Mouse (Mus musculus) lung, embryonic 16.5 days (tissue): ENCODE results near the gene Ptges3l. TPM values are rescaled to one million over a fixed set of nuclear protein-coding genes. Genes with fewer than 3 reads are reported as not detected.

Experiments used
- ATAC-seq: fragments of 200-750 bp; cut with Nextera tagmentation; 2 replicates; pipeline ENCODE4 v1.8.0; 2017; ENCODE audit warnings: low read depth, mild to moderate bottlenecking, moderate library complexity
- H3K27ac ChIP-seq: fragments of 300-500 bp; sonication (generic); 2 replicates; pipeline ENCODE4 v1.5.1; 2014; ENCODE audit warnings: mild to moderate bottlenecking, control low read depth, low read length
- H3K27me3 ChIP-seq: fragments of 300-500 bp; sonication (generic); 2 replicates; pipeline ENCODE4 v1.6.1; 2014; ENCODE audit warnings: low read depth, low read length, mixed read lengths; ENCODE audit not compliant: control insufficient read depth, insufficient read depth
- H3K36me3 ChIP-seq: fragments of 300-500 bp; sonication (generic); 2 replicates; pipeline ENCODE4 v1.6.1; 2014; ENCODE audit warnings: low read length; ENCODE audit not compliant: control insufficient read depth, insufficient read depth
- H3K4me1 ChIP-seq: fragments of 300-500 bp; sonication (generic); replicated peaks from 2 replicates; pipeline ENCODE4 v1.6.1; 2014; ENCODE audit warnings: low read length, mixed read lengths; ENCODE audit not compliant: control insufficient read depth, insufficient read depth
- H3K4me2 ChIP-seq: fragments of 300-500 bp; sonication (generic); 2 replicates; pipeline ENCODE4 v1.6.1; 2014; ENCODE audit warnings: low read depth, low read length, control low read depth
- H3K4me3 ChIP-seq: fragments of 300-500 bp; sonication (generic); 2 replicates; pipeline ENCODE4 v1.5.1; 2014; ENCODE audit warnings: mild to moderate bottlenecking, low read length, control low read depth
- H3K9ac ChIP-seq: fragments of 300-500 bp; sonication (generic); 2 replicates; pipeline ENCODE4 v1.6.1; 2014; ENCODE audit warnings: low read length, control low read depth
- H3K9me3 ChIP-seq: fragments of 300-500 bp; sonication (generic); 2 replicates; pipeline ENCODE4 v1.6.1; 2016; ENCODE audit warnings: low read length; ENCODE audit not compliant: control insufficient read depth
- WGBS: fragments of 180-500 bp; shearing (Covaris S2); extraction: QIAGEN DNeasy Blood & Tissue Kit; methylation state at CpG from one replicate; pipeline ENCODE4 v1.1.7; 2014; 5-methylcytosine and 5-hydroxymethylcytosine counted together
- microRNA-seq: library from miRNA; unstranded; fragments of <30 nt; microRNA quantifications from one replicate; pipeline ENCODE4, GENCODE M21; 2016
- polyA plus RNA-seq: library from polyadenylated mRNA; unstranded; fragments of >200 nt; fragmentation: Nextera tagmentation; extraction: Ambion mirVana; gene quantifications from 2 replicates; pipeline ENCODE4 v1.2.1, GENCODE M21; 2015

Ptges3l gene
- polyA plus RNA-seq, 1 experiment from 2014 or later, result 12.5 TPM

DNA sequence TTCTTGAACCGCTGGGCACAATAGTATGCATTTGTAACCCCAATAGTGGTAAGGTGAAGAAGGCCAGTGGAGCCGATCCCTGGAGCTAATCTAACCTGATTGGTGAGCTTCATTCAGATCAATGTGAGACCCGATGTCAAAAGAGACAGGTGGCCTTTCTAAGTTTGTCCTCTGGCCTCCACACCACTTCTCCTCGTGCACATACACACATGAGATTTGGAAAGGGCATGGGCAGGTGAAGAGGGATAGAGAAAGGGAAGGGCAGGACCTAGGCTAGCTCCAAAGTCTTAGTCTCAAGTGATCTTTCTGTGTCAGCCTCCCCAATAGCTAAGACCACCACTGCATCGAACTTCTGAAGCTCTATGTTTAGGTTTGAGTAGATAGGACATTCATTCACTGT lies 55.0 kb downstream of the Ptges3l start:
- Histone ChIP-seq H3K36me3 (no peaks in the 10 kb centered on the region), H3K4me2 (no peak overlapping the region), H3K9me3 (no peaks in the 10 kb centered on the region), H3K9ac (no peak overlapping the region), H3K4me3 (no peak overlapping the region), H3K4me1 (no peaks in the 10 kb centered on the region), H3K27ac (no peak overlapping the region), H3K27me3 (no peaks in the 10 kb centered on the region)
- no peak for ATAC-seq
- 62% methylated on average over 5 of the region's 5 CpGs for WGBS

Small RNA genes lying within 50 kb of the gene (microRNA-seq; reads per million reads assigned to microRNA genes)
- gene Mir6929, result not detected

Other genes starting within 250 kb of the Ptges3l start
- gene Ccr10, start 249.9 kb downstream of the Ptges3l start, polyA plus RNA-seq, result 0.23 and 0.35 TPM in 2 replicates
- 19.4 and 20.8 TPM in 2 replicates for gene Ezh1, start 198.9 kb downstream of the Ptges3l start, polyA plus RNA-seq
- gene Ramp2, start 179.3 kb downstream of the Ptges3l start, polyA plus RNA-seq, result 312 and 337 TPM in 2 replicates
- gene Vps25, start 171.6 kb downstream of the Ptges3l start, polyA plus RNA-seq, result 132 and 135 TPM in 2 replicates
- 5.3 and 5.8 TPM in 2 replicates for gene Wnk4, start 164.8 kb downstream of the Ptges3l start, polyA plus RNA-seq
- gene Cntd1, start 146.3 kb downstream of the Ptges3l start, polyA plus RNA-seq, result 1.9 and 3.2 TPM in 2 replicates
- 184 and 187 TPM in 2 replicates for gene Coa3, start 146.2 kb downstream of the Ptges3l start, polyA plus RNA-seq
- 136 and 151 TPM in 2 replicates for gene Becn1, start 123.0 kb downstream of the Ptges3l start, polyA plus RNA-seq
- 94.0 and 101 TPM in 2 replicates for gene Psme3, start 109.1 kb downstream of the Ptges3l start, polyA plus RNA-seq
- 0.92 and 1.2 TPM in 2 replicates for gene Aoc2, start 100.3 kb downstream of the Ptges3l start, polyA plus RNA-seq
- 1.9 and 2.2 TPM in 2 replicates for gene Aoc3, start 94.7 kb downstream of the Ptges3l start, polyA plus RNA-seq
- gene G6pc, start 57.8 kb downstream of the Ptges3l start, polyA plus RNA-seq, result not detected in 2 replicates
- 63.9 and 67.2 TPM in 2 replicates for gene Aarsd1, start 7.7 kb downstream of the Ptges3l start, polyA plus RNA-seq
- 7.5 and 10.1 TPM in 2 replicates for gene Gm27029, start 537 bp downstream of the Ptges3l start, polyA plus RNA-seq
- 19.9 and 21.0 TPM in 2 replicates for gene Rundc1, start 248 bp downstream of the Ptges3l start, polyA plus RNA-seq
- 273 and 291 TPM in 2 replicates for gene Rpl27, start 17.0 kb upstream of the Ptges3l start, polyA plus RNA-seq
- 27.3 and 29.1 TPM in 2 replicates for gene Ifi35, start 23.1 kb upstream of the Ptges3l start, polyA plus RNA-seq
- gene Rnd2, start 39.7 kb upstream of the Ptges3l start, polyA plus RNA-seq, result 6.7 and 7.6 TPM in 2 replicates
- gene Vat1, start 40.9 kb upstream of the Ptges3l start, polyA plus RNA-seq, result 50.2 and 52.0 TPM in 2 replicates
- gene Brca1, start 126.6 kb upstream of the Ptges3l start, polyA plus RNA-seq, result 13.2 and 14.1 TPM in 2 replicates
- 77.7 and 87.5 TPM in 2 replicates for gene Nbr1, start 126.8 kb upstream of the Ptges3l start, polyA plus RNA-seq
- 4.7 and 7.1 TPM in 2 replicates for gene Tmem106a, start 156.9 kb upstream of the Ptges3l start, polyA plus RNA-seq
- gene Gm11634, start 173.9 kb upstream of the Ptges3l start, polyA plus RNA-seq, result not detected in 2 replicates
- 52.0 and 52.1 TPM in 2 replicates for gene Rdm1, start 201.9 kb upstream of the Ptges3l start, polyA plus RNA-seq
- 6.8 and 7.4 TPM in 2 replicates for gene Arl4d, start 240.2 kb upstream of the Ptges3l start, polyA plus RNA-seq